Mouse (Mus musculus): ENCODE measurements around the gene Olfr314.

DNA sequence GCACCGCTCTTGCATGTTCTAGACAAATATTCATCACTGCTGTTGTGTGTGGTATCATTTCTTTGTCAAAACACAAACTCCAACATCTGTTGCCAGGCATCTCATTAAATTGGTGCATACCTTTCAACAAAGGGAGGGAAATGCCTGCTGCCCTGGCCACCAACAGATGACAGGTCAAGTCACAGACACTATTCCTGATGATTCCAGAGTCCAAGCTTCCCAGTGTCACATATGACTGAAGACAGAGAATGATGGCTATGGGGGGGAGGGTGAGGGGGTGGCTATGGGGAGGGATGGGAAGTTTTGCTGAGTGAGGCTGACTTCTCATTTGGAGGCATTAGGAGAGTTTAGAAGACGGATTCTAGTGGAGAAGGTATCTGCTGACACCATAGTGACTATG is 1.4 kb downstream of the Olfr314 start:
- TF ChIP-seq CTCF (IDR thresholded peaks at IDR 0.05; ENCODE audit: insufficient read depth, low read length): no peak
- no peak for TF ChIP-seq POLR2A (IDR thresholded peaks at IDR 0.05; ENCODE audit: borderline replicate concordance, extremely low read depth, low read depth, low read length)
